7 mouse cellular contexts compared by ENCODE assay signal in genomic region chr11:20445903-20446264, GRCm38 (mm10).
DNase-seq lines count a peak whose midpoint lies in the region; ATAC-seq and TF ChIP-seq lines count a peak whose summit lies in the region.

No protein-coding gene starts in this region.

- no peak for TF ChIP-seq POLR2A in limb, embryonic 14.5 days (IDR thresholded peaks at IDR 0.05; ENCODE audit: borderline replicate concordance, extremely low read depth, insufficient read depth, insufficient read length)
- TF ChIP-seq POLR2A in spleen, adult 2 months (IDR thresholded peaks at IDR 0.05; ENCODE audit: low read depth, low read length): no peak

- H3K4me2 ChIP-seq in intestine, embryonic 16.5 days (ENCODE audit: low read depth, low read length): peak overlapping the region; percentile 57
- H3K4me2 ChIP-seq in limb, embryonic 14.5 days (replicated peaks; ENCODE audit: low read depth, low read length, severe bottlenecking): peak overlapping the region; percentile 68
- peak overlapping the region; percentile 45 for H3K4me2 ChIP-seq in midbrain, embryonic 15.5 days

- H3K27me3 ChIP-seq in intestine, embryonic 16.5 days (replicated peaks; ENCODE audit: control insufficient read depth, insufficient read depth, low read length): no peaks in the 10 kb centered on the region
- no peaks in the 10 kb centered on the region for H3K27me3 ChIP-seq in limb, embryonic 14.5 days (ENCODE audit: control insufficient read depth, insufficient read depth, low read length)
- no peaks in the 10 kb centered on the region for H3K27me3 ChIP-seq in midbrain, embryonic 15.5 days (replicated peaks)
- no peaks in the 10 kb centered on the region for H3K27me3 ChIP-seq in spleen, adult 2 months (ENCODE audit: control insufficient read depth, insufficient read depth, low read length)

- peak overlapping the region; percentile 33 for H3K4me3 ChIP-seq in intestine, embryonic 16.5 days (ENCODE audit: low read length)
- peak overlapping the region; percentile 30 for H3K4me3 ChIP-seq in limb, embryonic 14.5 days (replicated peaks; ENCODE audit: low read length)
- peak overlapping the region; percentile 18; the same call in 1 of the 2 replicates for H3K4me3 ChIP-seq in midbrain, embryonic 15.5 days
- H3K4me3 ChIP-seq in spleen, adult 2 months (ENCODE audit: extremely low read depth, insufficient read depth, insufficient read length): 0 out of 2 replicates have a peak overlapping the region, but pooled peaks have one; percentile 27

- H3K27ac ChIP-seq in intestine, embryonic 16.5 days (ENCODE audit: low read length): no peak overlapping the region
- no peak overlapping the region for H3K27ac ChIP-seq in limb, embryonic 14.5 days (replicated peaks; ENCODE audit: low read depth, low read length)
- H3K27ac ChIP-seq in midbrain, embryonic 15.5 days: no peak overlapping the region
- no peak overlapping the region for H3K27ac ChIP-seq in spleen, adult 2 months (ENCODE audit: insufficient read depth, low read length)

- DNase-seq in adrenal gland, adult 2 months: peak; percentile 65
- DNase-seq in gastrocnemius, postnatal 25 days: peak; percentile 47
- DNase-seq in limb, embryonic 14.5 days (ENCODE audit: low spot score): peak; percentile 73
- DNase-seq in spleen, adult 2 months (ENCODE audit: low read depth in 1 of 2, low spot score in 2 of 2): peak in 1 of 2 experiments; percentile 65

- H3K9ac ChIP-seq in intestine, embryonic 16.5 days (ENCODE audit: low read depth, low read length): peak overlapping the region; percentile 45; the same call in 1 of the 2 replicates
- peak overlapping the region; percentile 42 for H3K9ac ChIP-seq in limb, embryonic 14.5 days (ENCODE audit: low read depth, low read length, severe bottlenecking)
- peak overlapping the region; percentile 24; the same call in 1 of the 2 replicates for H3K9ac ChIP-seq in midbrain, embryonic 15.5 days

- ATAC-seq in common myeloid progenitor, adult 5-6 weeks (replicated peaks; ENCODE audit: low read depth, poor library complexity, severe bottlenecking): peak; percentile 98
- ATAC-seq in intestine, embryonic 16.5 days: peak; percentile 83
- peak; percentile 80 for ATAC-seq in limb, embryonic 14.5 days (ENCODE audit: low FRiP score, low read depth)
- peak; percentile 84 for ATAC-seq in midbrain, embryonic 15.5 days (replicated peaks)

- H3K9me3 ChIP-seq in intestine, embryonic 16.5 days (ENCODE audit: control insufficient read depth, low read length): no peaks in the 10 kb centered on the region
- H3K9me3 ChIP-seq in limb, embryonic 14.5 days (ENCODE audit: control insufficient read depth, low read length): peaks cover 6% of the 10 kb centered on the region; the same call in 1 of the 2 replicates
- no peaks in the 10 kb centered on the region; the same call in 1 of the 2 replicates for H3K9me3 ChIP-seq in midbrain, embryonic 15.5 days

- peaks cover 5% of the 10 kb centered on the region; the same call in 1 of the 2 replicates for H3K4me1 ChIP-seq in intestine, embryonic 16.5 days (ENCODE audit: control insufficient read depth, insufficient read depth, low read length)
- H3K4me1 ChIP-seq in limb, embryonic 14.5 days (ENCODE audit: control insufficient read depth, insufficient read depth, low read length): peaks cover 6% of the 10 kb centered on the region; the same call in 1 of the 2 replicates
- H3K4me1 ChIP-seq in midbrain, embryonic 15.5 days: peaks cover 23% of the 10 kb centered on the region
- H3K4me1 ChIP-seq in spleen, adult 2 months (ENCODE audit: control insufficient read depth, insufficient read depth, insufficient read length): no peaks in the 10 kb centered on the region

- TF ChIP-seq CTCF in spleen, adult 2 months (IDR thresholded peaks at IDR 0.05; ENCODE audit: extremely low read depth, insufficient read depth, insufficient read length, insufficient replicate concordance): peak; percentile 86

- under 1% methylated on average over 6 of the region's 6 CpGs for WGBS in intestine, embryonic 16.5 days
- WGBS in limb, embryonic 14.5 days: 0% methylated on average over 6 of the region's 6 CpGs
- 2% methylated on average over 6 of the region's 6 CpGs for WGBS in midbrain, embryonic 15.5 days
- 7% methylated on average over 6 of the region's 6 CpGs for WGBS in spleen, adult 2 months

- no peaks in the 10 kb centered on the region for H3K36me3 ChIP-seq in intestine, embryonic 16.5 days (ENCODE audit: control insufficient read depth, insufficient read depth, low read length)
- H3K36me3 ChIP-seq in limb, embryonic 14.5 days (ENCODE audit: control insufficient read depth, insufficient read depth, low read length): no peaks in the 10 kb centered on the region
- H3K36me3 ChIP-seq in midbrain, embryonic 15.5 days (replicated peaks): no peaks in the 10 kb centered on the region
- no peaks in the 10 kb centered on the region for H3K36me3 ChIP-seq in spleen, adult 2 months (ENCODE audit: control insufficient read depth, insufficient read depth, low read length)
